Mouse (Mus musculus): ENCODE results near the gene Lrrc17. TPM values are rescaled to one million over a fixed set of nuclear protein-coding genes. Genes with fewer than 3 reads are reported as not detected.

Gene Lrrc17
- polyA plus RNA-seq, 1 experiment = 1.1 TPM

DNA sequence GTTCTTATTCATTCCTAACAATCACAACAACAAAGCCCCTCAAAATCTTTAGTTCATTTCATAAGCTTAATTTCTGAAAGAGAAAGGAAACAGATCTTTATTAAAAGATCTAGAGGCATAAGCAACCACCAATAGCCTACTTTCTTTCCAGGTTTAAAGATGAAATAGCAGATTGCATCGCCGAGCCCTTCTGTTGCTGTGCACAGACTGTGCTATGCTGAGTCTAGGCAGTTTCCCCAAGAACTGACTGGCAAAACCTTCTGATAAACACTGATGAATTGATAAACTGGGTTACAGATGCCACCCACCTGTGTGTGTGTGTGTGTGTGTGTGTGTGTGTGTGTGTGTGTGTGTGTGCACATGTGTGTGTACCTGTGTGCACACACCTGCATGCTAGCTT is 42.4 kb upstream of the Lrrc17 start:
- Histone ChIP-seq H3K36me3 (ENCODE audit: control insufficient read depth, insufficient read depth, low read length) (no peaks in the 10 kb centered on the region), H3K27ac (ENCODE audit: insufficient read depth, low read depth, low read length) (no peak overlapping the region), H3K4me3 (ENCODE audit: insufficient read depth, low read depth, low read length) (no peak overlapping the region), H3K4me1 (ENCODE audit: control insufficient read depth, insufficient read depth, low read length) (no peaks in the 10 kb centered on the region), H3K27me3 (replicated peaks; ENCODE audit: control insufficient read depth, insufficient read depth, low read length) (no peaks in the 10 kb centered on the region)
- 83% methylated on average over 2 of the region's 2 CpGs for WGBS
- DNase-seq = no peak
- TF ChIP-seq CTCF (conservative IDR thresholded peaks at IDR 0.05; ENCODE audit: insufficient read depth, insufficient read length, low read depth, low read length) (no peak), POLR2A (IDR thresholded peaks at IDR 0.05; ENCODE audit: low read depth, low read length) (no peak)

DNA sequence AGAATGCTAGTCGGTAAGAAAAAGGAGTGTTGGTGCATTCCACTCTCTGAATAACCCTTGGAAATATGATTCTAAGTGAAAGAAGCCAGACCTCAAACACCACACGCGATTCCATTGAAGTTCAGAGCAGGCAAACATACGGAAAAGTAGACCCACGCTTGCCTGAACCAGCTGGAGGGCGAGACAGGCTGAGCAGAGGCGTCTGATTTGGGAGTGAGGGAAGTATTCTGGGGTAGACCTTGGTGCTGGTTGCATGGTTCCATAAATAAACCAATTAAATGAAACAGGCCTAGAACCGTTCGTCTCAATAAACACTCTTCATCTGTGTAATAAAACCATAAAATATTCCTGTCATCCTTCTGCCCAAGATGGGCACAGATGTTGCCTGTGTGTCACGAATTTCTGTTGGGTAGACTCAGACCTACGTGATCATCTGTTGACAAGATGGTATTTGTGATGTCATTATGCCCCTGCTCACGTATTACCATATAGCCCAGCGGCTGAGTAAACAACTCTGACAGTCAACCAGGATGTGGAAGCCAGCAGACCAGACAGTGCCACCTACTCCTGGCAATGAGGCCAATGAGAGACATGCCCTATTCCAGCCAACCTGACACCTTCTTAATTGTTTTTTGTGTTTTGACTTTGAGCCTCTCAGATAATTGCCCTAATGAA is 40.3 kb upstream of the Lrrc17 start:
- no peak for DNase-seq
- no peaks in the 10 kb centered on the region for H3K36me3 ChIP-seq (ENCODE audit: control insufficient read depth, insufficient read depth, low read length)
- no peak overlapping the region for H3K27ac ChIP-seq (ENCODE audit: insufficient read depth, low read depth, low read length)
- H3K4me1 ChIP-seq (ENCODE audit: control insufficient read depth, insufficient read depth, low read length) = no peaks in the 10 kb centered on the region
- no peak for TF ChIP-seq CTCF (conservative IDR thresholded peaks at IDR 0.05; ENCODE audit: insufficient read depth, insufficient read length, low read depth, low read length)
- TF ChIP-seq POLR2A (IDR thresholded peaks at IDR 0.05; ENCODE audit: low read depth, low read length) = no peak
- H3K4me3 ChIP-seq (ENCODE audit: insufficient read depth, low read depth, low read length) = no peak overlapping the region
- no peaks in the 10 kb centered on the region for H3K27me3 ChIP-seq (replicated peaks; ENCODE audit: control insufficient read depth, insufficient read depth, low read length)
- WGBS = 77% methylated on average over 13 of the region's 13 CpGs

DNA sequence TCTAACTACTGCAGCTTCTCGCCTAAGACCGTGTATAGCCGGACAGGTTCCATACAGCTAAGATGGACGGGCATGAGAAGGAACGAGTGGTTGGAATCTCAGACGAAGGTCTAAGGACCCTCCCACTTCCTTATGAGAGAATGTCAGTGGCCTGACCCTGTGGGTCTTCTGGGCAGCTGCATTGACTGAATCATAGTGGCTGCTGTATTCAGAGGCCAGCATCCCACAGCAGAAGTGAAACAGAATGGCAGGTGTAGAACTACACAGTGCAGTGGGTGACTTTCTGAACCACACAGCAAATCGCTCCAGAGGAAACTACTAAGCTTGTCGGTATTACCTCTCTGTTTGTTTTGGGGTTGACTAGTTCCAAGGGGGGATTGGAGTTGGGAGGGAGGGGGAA is 38.2 kb upstream of the Lrrc17 start:
- no peak for DNase-seq
- WGBS = 81% methylated on average over 8 of the region's 8 CpGs
- H3K27ac ChIP-seq (ENCODE audit: insufficient read depth, low read depth, low read length) = no peak overlapping the region
- TF ChIP-seq CTCF (conservative IDR thresholded peaks at IDR 0.05; ENCODE audit: insufficient read depth, insufficient read length, low read depth, low read length) (no peak), POLR2A (IDR thresholded peaks at IDR 0.05; ENCODE audit: low read depth, low read length) (no peak)
- H3K27me3 ChIP-seq (replicated peaks; ENCODE audit: control insufficient read depth, insufficient read depth, low read length) = no peaks in the 10 kb centered on the region
- H3K4me3 ChIP-seq (ENCODE audit: insufficient read depth, low read depth, low read length) = no peak overlapping the region
- no peaks in the 10 kb centered on the region for H3K36me3 ChIP-seq (ENCODE audit: control insufficient read depth, insufficient read depth, low read length)
- no peaks in the 10 kb centered on the region for H3K4me1 ChIP-seq (ENCODE audit: control insufficient read depth, insufficient read depth, low read length)

DNA sequence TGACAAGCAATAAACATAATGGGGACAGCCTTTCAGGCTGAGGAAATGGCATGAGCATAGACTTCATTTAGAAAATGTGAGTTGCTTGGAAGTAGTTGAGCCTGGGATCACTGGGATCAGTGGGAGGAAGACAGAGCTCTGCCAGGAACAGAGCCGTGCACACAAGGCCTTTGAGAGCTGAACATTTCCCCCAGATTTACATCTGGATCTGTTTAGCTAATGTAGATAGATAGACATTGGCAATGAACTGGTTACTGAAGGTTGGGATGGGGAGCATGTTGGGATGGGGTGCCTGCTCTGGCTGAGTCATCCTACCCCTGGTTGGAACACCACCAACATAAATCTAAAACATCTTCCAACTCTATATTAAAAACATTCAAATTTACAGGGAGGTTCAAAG is 36.5 kb upstream of the Lrrc17 start:
- Histone ChIP-seq H3K27me3 (replicated peaks; ENCODE audit: control insufficient read depth, insufficient read depth, low read length) (no peaks in the 10 kb centered on the region), H3K36me3 (ENCODE audit: control insufficient read depth, insufficient read depth, low read length) (no peaks in the 10 kb centered on the region), H3K4me3 (ENCODE audit: insufficient read depth, low read depth, low read length) (no peak overlapping the region), H3K27ac (ENCODE audit: insufficient read depth, low read depth, low read length) (no peak overlapping the region), H3K4me1 (ENCODE audit: control insufficient read depth, insufficient read depth, low read length) (no peaks in the 10 kb centered on the region)
- 74% methylated on average over 1 of the region's 1 CpGs for WGBS
- DNase-seq = no peak
- TF ChIP-seq POLR2A (IDR thresholded peaks at IDR 0.05; ENCODE audit: low read depth, low read length) (no peak), CTCF (conservative IDR thresholded peaks at IDR 0.05; ENCODE audit: insufficient read depth, insufficient read length, low read depth, low read length) (no peak)

DNA sequence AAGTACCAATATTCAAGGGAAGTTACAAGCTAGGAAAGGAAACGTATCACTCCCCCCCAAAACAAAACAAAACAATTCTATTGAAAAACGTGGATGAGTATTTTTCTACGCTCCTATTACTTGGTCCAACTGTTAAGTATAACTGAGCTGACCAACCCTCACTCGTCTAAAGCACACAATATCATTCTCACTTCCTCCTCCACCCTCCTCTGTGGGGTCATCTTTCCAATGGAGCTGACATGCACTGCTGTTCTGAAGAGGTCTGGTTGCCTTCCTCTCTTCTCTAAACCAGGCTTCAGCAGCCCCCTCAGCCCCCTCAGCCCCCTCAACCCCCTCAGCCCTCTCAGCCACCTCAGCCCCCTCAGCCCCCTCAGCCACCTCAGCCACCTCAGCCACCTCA is 33.6 kb upstream of the Lrrc17 start:
- TF ChIP-seq POLR2A (IDR thresholded peaks at IDR 0.05; ENCODE audit: low read depth, low read length) = no peak
- TF ChIP-seq CTCF (conservative IDR thresholded peaks at IDR 0.05; ENCODE audit: insufficient read depth, insufficient read length, low read depth, low read length) = no peak

DNA sequence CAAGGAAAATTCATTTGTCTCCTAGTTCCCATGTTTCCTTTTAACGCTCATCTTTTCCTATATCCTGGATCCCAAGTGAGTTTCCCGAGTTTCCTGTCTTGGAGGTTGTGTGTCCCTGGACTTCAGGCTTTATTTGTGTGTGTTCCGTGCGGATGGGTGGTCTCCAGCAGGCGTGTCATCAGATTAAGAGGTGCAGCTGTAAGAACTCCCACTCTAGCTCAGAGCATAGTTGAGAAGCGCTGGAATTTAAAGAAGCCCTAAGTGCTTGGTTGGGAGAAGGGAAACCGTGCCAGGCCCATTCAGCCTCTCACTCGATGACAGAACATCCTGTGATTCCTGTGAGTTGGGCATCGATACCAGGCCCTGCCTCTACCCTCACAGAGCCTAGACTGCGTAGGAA is 30.0 kb upstream of the Lrrc17 start:
- DNase-seq = no peak
- Histone ChIP-seq H3K27me3 (replicated peaks; ENCODE audit: control insufficient read depth, insufficient read depth, low read length) (no peaks in the 10 kb centered on the region), H3K36me3 (ENCODE audit: control insufficient read depth, insufficient read depth, low read length) (no peaks in the 10 kb centered on the region), H3K27ac (ENCODE audit: insufficient read depth, low read depth, low read length) (no peak overlapping the region), H3K4me3 (ENCODE audit: insufficient read depth, low read depth, low read length) (no peak overlapping the region), H3K4me1 (ENCODE audit: control insufficient read depth, insufficient read depth, low read length) (no peaks in the 10 kb centered on the region)
- TF ChIP-seq POLR2A (IDR thresholded peaks at IDR 0.05; ENCODE audit: low read depth, low read length) = no peak
- no peak for TF ChIP-seq CTCF (conservative IDR thresholded peaks at IDR 0.05; ENCODE audit: insufficient read depth, insufficient read length, low read depth, low read length)
- WGBS = 55% methylated on average over 10 of the region's 10 CpGs

More for the DNA sequence above, 33.6 kb upstream of the Lrrc17 start:
- Histone ChIP-seq H3K4me3 (ENCODE audit: insufficient read depth, low read depth, low read length) (no peak overlapping the region), H3K4me1 (ENCODE audit: control insufficient read depth, insufficient read depth, low read length) (no peaks in the 10 kb centered on the region), H3K27ac (ENCODE audit: insufficient read depth, low read depth, low read length) (no peak overlapping the region), H3K27me3 (replicated peaks; ENCODE audit: control insufficient read depth, insufficient read depth, low read length) (no peaks in the 10 kb centered on the region), H3K36me3 (ENCODE audit: control insufficient read depth, insufficient read depth, low read length) (no peaks in the 10 kb centered on the region)
- no peak for DNase-seq
- WGBS = 49% methylated on average over 4 of the region's 4 CpGs

DNA sequence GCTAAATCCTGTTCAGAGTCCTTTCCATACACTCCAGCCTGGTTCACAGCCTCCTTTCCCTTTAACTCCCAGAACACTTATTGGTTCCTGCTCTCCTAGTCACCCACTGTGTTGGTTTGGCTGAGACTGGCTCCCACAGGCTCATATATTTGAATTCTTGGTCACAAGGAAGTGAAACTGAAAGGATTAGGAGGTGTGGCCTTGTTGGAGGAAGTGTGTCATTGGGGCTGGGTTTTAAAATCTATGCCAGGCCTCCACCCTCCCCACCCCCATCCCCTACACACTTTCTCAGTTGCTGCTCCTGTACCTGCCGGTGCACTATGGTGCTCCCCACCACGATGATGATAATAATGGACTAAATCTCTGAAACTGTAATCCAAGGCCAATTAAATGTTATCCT is 25.8 kb upstream of the Lrrc17 start:
- peak; percentile 4 for DNase-seq
- Histone ChIP-seq H3K4me1 (ENCODE audit: control insufficient read depth, insufficient read depth, low read length) (no peaks in the 10 kb centered on the region), H3K36me3 (ENCODE audit: control insufficient read depth, insufficient read depth, low read length) (no peaks in the 10 kb centered on the region), H3K27me3 (replicated peaks; ENCODE audit: control insufficient read depth, insufficient read depth, low read length) (no peaks in the 10 kb centered on the region), H3K4me3 (ENCODE audit: insufficient read depth, low read depth, low read length) (no peak overlapping the region), H3K27ac (ENCODE audit: insufficient read depth, low read depth, low read length) (no peak overlapping the region)
- TF ChIP-seq CTCF (conservative IDR thresholded peaks at IDR 0.05; ENCODE audit: insufficient read depth, insufficient read length, low read depth, low read length) (no peak), POLR2A (IDR thresholded peaks at IDR 0.05; ENCODE audit: low read depth, low read length) (no peak)
- 96% methylated on average over 2 of the region's 2 CpGs for WGBS
